Mouse (Mus musculus) regulatory T cell (primary cell): ENCODE measurements around the gene Fbxw8.

ENCODE experiments used
- in situ Hi-C: fragments of 300-600 bp; cut with MboI, MseI; formaldehyde crosslinking; loops from one replicate; pipeline ENCODE4 v1.15.1; 2025; ENCODE audit warnings: high pct_unique_total_duplicates

The Fbxw8 gene

GRCm38 (mm10) chr5:118154839-118155564 lies at the start of gene Fbxw8:
Fbxw8 (minus strand) TSS chr5:118155464.
- in situ Hi-C loops, result no loop called here

DNA sequence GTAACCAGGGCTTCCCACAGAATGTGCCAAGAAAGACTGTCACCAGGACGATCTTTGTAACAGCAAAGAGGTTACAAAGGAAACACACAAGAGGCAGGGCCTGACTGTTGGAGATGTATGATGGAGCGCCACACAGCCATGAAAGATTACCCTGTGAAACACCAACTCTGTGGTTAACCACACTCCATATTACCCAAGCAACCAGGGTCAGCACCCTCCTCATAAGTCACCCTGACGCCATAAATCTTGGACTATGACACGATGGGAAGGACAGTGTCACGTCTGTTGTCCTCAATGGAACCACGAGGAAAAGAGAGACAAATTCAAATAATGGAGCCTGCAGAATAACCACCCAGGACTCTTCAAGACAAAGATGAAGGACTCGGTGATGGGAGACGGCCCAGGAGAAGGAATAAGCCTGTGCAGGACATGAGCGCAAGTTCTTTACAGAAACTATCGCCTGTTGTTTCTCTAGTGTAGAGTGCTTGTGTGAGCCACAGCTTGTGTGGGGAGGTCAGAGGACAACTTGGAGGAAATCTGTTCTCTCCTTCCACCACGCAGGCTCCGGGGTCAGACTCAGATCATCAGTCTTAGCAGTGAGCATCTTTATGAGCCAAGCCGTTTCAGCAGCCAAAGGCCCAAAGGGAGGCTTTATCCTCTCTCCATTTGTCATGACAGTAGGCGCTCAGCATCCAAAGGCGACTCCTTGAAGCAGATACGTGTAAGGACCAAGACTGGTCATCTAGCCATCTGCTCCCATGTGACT lies 49.6 kb upstream of the Fbxw8 start:
- in situ Hi-C loops, result no loop called here

DNA sequence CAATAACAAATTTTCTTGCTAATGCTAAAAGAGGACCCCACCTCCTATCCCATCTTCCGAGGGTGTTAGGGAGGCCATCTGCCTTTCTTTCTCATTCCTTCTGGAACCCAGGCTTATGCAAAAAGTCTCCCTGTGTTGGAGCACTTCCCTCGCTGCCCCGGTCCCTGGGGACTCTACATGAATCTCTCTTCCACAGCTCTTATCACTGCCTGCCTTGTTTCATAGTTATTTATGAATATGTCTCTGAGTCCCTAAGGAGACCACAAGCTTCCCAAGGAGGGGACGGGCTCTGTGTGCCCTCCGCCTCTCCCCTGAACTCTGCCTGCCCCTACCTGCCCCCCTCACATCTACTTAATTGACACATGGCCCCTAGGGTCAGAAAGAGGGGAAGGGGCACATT lies 44.4 kb upstream of the Fbxw8 start:
- in situ Hi-C loops, result no loop called here

GRCm38 (mm10) chr5:118197421-118197820 lies 42.2 kb upstream of the Fbxw8 start:
- in situ Hi-C loops, result no loop called here

- in situ Hi-C loops, result no loop called here
Observed at GRCm38 (mm10) chr5:118192221-118192620, 37.0 kb upstream of the Fbxw8 start.

DNA sequence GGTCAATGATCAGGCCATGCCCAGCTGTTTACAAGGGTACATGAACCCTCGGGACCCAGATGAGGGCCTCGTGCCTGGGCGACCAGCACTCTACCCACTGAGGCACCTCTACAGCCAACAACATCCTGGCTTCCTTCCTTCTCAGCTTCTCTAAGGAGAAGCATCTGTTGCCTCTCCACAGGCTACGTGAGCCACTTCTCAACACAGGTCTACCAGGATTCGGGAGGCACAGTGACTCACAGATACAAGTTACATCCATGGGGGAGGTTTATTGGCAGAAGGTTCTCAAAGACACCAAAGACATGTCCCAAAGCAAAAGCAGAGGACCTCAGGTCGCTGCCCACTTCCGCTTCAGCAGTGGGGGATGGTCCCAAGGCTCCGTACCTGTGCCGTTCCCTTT lies 35.2 kb upstream of the Fbxw8 start:
- in situ Hi-C loops, result no loop called here

DNA sequence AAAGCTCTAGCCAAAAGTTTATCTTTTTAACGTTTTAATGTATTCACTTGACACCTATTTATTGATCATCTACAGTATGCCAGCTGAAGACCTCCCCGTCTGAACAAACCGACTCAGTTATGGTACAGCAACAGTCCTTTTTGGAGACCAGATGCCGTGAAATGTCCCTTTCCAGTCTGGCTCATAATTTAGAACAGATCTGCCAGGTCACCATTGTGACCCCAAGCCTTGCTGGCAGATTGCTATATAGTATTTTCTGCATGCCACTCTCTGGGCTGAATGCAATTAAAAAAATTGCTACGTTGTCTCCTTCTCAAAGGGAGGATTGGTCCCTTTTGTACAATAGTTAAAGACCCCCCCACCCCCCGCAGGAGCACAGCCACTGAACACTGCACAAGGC lies 33.1 kb upstream of the Fbxw8 start:
- in situ Hi-C loops, result no loop called here

DNA sequence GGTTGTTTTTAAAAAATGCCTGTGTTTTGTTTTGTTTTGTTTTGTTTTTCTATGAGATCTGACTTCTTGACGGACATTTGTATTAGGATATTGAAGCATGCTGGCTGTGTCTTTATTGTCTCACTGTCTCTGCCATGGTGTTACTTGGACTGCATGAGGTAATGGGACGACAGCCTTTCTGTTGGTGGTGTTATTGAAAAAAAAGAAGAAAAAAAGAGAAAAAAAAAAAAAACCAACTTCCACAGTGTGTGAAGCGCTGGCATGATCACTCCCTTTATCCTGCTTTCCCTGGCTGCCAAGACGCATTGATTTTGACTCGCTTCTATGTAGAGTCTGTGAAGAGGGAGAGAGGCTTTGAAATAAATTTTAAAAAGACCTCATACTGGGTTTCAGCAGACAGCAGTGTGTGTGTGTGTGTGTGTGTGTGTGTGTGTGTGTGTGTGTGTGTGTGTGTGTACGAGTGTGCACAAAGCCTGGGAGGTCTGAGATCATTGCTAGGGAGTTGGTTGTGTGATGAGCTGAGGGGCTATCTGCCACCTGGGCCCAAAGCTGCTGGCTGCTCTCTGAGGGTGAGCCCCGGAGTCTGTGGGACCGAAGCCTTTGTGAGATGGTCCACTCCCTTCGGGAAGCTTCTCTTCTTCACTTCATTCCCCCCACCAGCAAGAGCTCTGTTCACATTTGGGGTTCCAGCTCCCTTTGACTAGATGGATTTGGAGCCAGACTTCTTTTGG lies 31.8 kb upstream of the Fbxw8 start:
- in situ Hi-C loops, result no loop called here

GRCm38 (mm10) chr5:118177640-118178039 lies 22.4 kb upstream of the Fbxw8 start:
- in situ Hi-C loops, result no loop called here

DNA sequence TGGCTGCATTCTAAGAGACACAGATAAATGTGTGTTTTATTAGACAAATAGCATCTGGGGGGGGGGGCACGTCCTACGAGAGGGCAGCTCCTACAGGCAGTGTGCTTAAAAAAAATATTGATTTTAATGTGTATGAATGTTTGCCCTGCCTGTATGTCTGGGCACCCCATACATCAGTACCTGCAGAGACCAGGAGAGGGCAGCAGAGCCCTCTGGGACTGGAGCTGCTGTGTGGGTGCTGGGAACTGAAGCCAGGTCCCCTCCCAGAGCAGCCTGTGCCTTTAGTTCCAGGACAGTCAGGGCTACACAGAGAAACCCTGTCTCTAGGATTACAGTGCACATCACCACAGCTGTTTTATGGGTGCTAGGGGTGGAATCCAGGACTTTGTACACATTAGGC lies 19.9 kb upstream of the Fbxw8 start:
- in situ Hi-C loops, result no loop called here

DNA sequence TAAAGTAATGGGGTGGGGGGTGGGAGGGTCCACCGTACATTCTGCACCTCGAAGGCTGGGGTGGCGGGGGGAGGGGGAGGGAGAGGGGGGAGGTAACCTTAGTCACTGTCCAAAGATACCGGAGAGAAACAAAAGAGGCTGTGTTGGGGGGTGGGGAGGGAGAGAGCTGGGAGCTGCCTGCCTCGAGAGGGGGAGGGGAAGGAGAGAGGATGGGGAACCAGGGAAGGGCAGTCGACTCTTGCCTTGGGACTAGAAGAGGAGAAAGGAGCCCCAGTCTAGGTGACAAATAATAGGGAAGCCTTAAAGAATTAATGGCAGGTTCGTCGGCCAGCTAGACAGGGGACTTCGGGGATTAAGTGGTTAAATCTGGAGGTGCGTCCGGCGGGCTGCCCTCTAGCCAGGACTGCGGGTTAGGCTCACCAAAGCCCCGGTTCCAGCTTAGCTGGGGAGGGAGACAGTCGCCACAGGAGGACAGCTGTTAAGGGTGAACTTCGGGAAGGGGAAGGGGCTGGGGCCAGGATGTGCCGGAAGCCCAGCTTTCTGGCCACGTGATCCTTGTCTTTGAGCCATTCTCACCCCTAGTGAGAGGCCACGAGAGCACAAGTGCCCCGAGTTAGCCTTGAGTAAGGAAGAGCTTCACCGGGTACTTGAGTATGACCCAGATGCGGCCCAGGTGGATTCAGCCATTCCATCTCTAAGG lies 19.2 kb upstream of the Fbxw8 start:
- in situ Hi-C loops, result no loop called here

DNA sequence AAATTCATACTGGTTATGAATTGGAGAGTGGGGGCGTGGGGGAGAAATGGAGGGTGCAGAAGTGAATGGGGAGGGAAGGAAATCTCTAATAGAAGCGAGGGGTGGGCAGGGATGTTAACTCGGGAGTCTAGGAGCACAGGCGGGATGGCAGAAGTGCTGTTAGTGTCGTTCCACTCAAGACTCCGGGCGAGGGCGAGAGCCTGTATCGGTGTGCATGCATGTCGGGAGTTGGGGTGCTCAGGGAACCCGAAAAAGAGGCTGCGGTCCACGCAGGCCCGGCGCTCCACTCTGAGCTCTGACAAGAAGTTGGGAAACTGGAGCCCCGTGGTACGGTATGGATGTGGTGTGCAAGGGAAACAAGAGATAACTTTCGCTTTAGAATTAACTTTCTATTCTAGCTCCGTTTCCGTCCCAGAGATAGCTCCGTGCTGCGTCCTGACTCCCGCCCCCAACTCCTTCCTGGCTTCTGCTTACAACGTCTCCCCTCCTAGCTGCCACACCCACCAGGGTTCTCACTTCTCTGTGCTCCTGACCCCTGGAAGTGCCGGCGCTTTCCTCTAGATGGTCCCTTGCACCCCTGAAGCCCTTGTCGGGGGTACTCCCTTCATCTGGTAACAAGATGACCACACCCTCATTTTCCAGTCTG lies 16.9 kb upstream of the Fbxw8 start:
- in situ Hi-C loops, result no loop called here

GRCm38 (mm10) chr5:118171665-118172064 lies 16.4 kb upstream of the Fbxw8 start:
- in situ Hi-C loops, result no loop called here

- in situ Hi-C loops, result no loop called here
Observed at GRCm38 (mm10) chr5:118170888-118171529, 15.7 kb upstream of the Fbxw8 start.

DNA sequence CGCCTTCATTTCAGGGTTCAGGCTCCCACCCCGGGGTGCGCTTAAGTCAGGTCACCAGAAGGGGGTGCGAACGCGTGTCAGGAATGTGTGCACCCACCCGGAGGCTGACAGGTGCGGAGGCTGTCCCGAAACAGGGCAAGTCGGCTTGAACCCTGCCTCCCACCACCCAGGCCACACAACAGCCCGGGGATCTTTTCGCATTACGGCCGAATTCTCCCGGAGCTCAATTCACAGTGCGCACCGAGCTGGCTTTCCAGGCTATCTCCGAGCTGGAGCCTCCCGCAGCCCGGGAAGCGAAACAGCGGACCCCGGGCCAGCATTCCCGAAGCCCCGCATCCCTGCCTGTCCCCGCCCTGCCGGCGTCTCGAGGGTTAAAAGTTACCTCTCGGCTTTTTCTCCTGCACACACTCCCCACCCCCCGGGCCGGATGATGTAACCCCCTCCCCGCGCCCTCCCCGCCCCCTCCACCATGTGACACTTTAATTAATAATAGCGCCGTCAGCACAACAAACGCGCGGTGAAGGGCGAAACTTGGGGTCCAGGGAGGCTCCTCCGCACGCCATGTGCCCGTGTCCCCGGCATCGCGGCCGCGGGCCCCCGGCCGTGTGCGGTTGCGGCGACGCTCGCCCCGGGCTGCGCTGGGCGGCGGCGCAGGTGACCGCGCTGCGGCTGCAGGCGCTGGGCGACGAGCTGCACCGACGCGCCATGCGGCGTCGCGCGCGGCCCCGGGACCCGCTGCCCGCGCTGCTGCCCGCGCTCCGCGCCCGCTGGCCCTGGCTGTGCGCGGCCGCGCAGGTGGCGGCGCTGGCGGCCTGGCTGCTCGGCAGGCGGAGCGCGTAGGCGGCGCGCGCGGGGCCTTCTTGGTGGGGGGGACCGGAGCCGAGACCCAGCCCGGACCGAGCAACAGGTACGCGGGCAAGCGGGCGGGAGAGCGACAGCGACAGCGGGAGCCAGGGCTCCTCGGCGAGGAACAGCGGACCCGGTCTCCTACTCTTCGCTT lies 14.3 kb upstream of the Fbxw8 start:
- in situ Hi-C loops, result no loop called here

GRCm38 (mm10) chr5:118167561-118167995 lies 12.3 kb upstream of the Fbxw8 start:
- in situ Hi-C loops, result no loop called here

DNA sequence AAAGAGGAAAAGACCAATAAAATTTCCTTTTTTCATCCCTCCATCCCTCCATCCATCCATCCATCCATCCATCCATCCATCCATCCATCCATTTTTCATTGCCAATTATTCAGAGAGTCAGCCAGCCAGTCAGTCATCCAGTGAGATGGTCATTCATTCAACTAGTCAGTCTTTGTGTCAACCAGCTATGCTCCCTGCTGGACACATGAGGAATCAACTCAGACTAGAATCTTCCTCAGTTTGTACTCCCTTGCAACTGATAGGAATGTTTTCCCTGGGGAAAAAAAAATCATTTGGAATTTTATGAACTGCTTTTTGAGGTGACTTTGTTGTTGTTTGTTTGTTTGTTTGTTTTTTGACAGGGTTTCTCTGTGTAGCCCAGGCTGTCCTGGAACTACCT lies 10.2 kb upstream of the Fbxw8 start:
- in situ Hi-C loops, result no loop called here

DNA sequence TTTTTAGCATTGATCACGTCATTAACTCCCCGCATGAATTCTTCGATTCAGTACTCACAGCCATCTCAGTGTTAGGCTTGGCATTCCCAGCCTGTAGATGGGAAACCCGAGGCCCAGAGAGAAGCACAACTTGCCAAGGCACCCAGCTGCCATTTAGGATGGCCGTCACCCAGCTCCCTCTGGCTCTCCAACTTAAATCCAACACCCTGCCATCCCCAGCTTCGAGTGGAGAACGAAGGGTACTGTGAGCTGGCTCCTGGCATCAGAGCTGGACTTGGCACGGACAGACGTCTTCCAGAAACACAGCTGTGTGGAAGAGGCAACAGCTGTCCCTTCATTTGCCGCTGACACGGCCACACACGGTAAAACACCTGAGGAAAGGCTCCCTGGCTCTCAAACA lies 9.3 kb upstream of the Fbxw8 start, which contains the start of gene Hrk:
Gene Hrk (plus strand): TSS at position 68 of the 400 bp plus-strand sequence.
- in situ Hi-C loops, result no loop called here

- in situ Hi-C loops, result no loop called here
Observed at GRCm38 (mm10) chr5:118160691-118161090, 5.4 kb upstream of the Fbxw8 start.

DNA sequence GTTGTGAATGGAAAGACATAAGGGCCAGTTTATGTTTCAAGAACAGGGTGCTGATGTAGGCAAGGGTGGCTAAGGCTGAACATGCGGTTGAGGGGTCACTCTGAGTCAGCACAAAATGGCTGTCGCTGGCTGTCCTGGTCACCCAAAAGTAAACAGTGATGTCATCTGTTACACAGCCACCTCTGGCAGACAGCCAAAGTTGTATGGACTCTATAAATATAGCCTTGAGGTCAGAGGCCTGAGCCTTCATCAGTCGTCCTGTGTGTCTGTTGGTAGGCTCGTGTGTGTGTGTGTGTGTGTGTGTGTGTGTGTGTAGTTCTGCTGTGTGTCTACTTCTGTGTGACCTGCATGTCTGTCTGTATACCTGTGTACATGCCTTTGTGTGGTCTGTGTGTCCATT lies 1.7 kb upstream of the Fbxw8 start:
- in situ Hi-C loops, result no loop called here
